Mouse (Mus musculus) myocyte (in vitro differentiated cells): Measurements from ENCODE around the gene Calml4. TPM values are rescaled to one million over a fixed set of nuclear protein-coding genes. Genes with fewer than 3 reads are reported as not detected.

Source experiments
- H3K27me3 ChIP-seq: one replicate; pipeline ENCODE4 v1.6.1; 2011; ENCODE audit not compliant: control insufficient read depth, insufficient read depth, insufficient read length
- H3K36me3 ChIP-seq: one replicate; pipeline ENCODE4 v1.6.1; 2011; ENCODE audit not compliant: control insufficient read depth, insufficient read depth
- H3K4me2 ChIP-seq: one replicate; pipeline ENCODE4 v1.6.1; 2011; ENCODE audit warnings: low read depth, control low read depth
- H3K4me3 ChIP-seq: one replicate; pipeline ENCODE4 v1.5.1; 2011; ENCODE audit warnings: mild to moderate bottlenecking, control low read depth, moderate library complexity
- H3K79me2 ChIP-seq: one replicate; pipeline ENCODE4 v1.6.1; 2011; ENCODE audit not compliant: control insufficient read depth, insufficient read depth
- H3ac ChIP-seq: one replicate; pipeline ENCODE4 v1.6.1; 2011; ENCODE audit not compliant: control insufficient read depth, insufficient read length
- CEBPB ChIP-seq: IDR thresholded peaks from 2 replicates; pipeline ENCODE4 v1.6.1; 2011; ENCODE audit warnings: mild to moderate bottlenecking, moderate library complexity; ENCODE audit not compliant: poor library complexity, insufficient read depth, severe bottlenecking
- E2F4 ChIP-seq: IDR thresholded peaks from one replicate; pipeline ENCODE4 v1.6.1; 2011; ENCODE audit warnings: mild to moderate bottlenecking, control low read depth, moderate library complexity; ENCODE audit not compliant: insufficient read depth
- MAX ChIP-seq: IDR thresholded peaks from one replicate; pipeline ENCODE4 v1.6.1; 2011; ENCODE audit warnings: low read depth, mild to moderate bottlenecking, control low read depth
- MYOD1 ChIP-seq, 3 experiments: IDR thresholded peaks; one replicate each; pipeline ENCODE4 v1.6.1; 2011; ENCODE audit warnings: control low read depth in 2 of 3, low read depth in 2 of 3, mild to moderate bottlenecking in 2 of 3, moderate library complexity in 1 of 3; ENCODE audit not compliant: insufficient read length in 2 of 3, control insufficient read depth in 1 of 3
- MYOG ChIP-seq, 3 experiments: IDR thresholded peaks; one replicate each; pipeline ENCODE4 v1.6.1; 2011; ENCODE audit warnings: control low read depth in 2 of 3, low read depth in 2 of 3, mild to moderate bottlenecking in 2 of 3; ENCODE audit not compliant: insufficient read length in 2 of 3, control insufficient read depth in 1 of 3, insufficient read depth in 1 of 3
- POLR2A ChIP-seq: IDR thresholded peaks from one replicate; pipeline ENCODE4 v1.6.1; 2011; ENCODE audit warnings: low read depth, mild to moderate bottlenecking, control low read depth, moderate library complexity; ENCODE audit not compliant: insufficient read length
- POLR2AphosphoS2 ChIP-seq: IDR thresholded peaks from one replicate; pipeline ENCODE4 v1.6.1; 2011; ENCODE audit warnings: low read depth, control low read depth; ENCODE audit not compliant: insufficient read length
- REST ChIP-seq: IDR thresholded peaks from one replicate; pipeline ENCODE4 v1.6.1; 2011; ENCODE audit warnings: mild to moderate bottlenecking, control low read depth, moderate library complexity; ENCODE audit not compliant: insufficient read depth, insufficient read length
- SRF ChIP-seq: IDR thresholded peaks from one replicate; pipeline ENCODE4 v1.6.1; 2011; ENCODE audit warnings: low read depth; ENCODE audit not compliant: control insufficient read depth, insufficient read length
- TCF12 ChIP-seq: IDR thresholded peaks from one replicate; pipeline ENCODE4 v1.6.1; 2011; ENCODE audit warnings: mild to moderate bottlenecking, control low read depth; ENCODE audit not compliant: poor library complexity, insufficient read depth, severe bottlenecking
- TCF3 ChIP-seq: IDR thresholded peaks from one replicate; pipeline ENCODE4 v1.6.1; 2011; ENCODE audit warnings: low read depth, control low read depth; ENCODE audit not compliant: insufficient read length
- USF1 ChIP-seq: IDR thresholded peaks from one replicate; pipeline ENCODE4 v1.6.1; 2011; ENCODE audit warnings: low read depth, mild to moderate bottlenecking, control low read depth, moderate library complexity
- polyA plus RNA-seq: library from polyadenylated mRNA; unstranded; fragments of >200 nt; fragmentation: generic; extraction: Trizol; gene quantifications from one replicate; pipeline ENCODE4 v1.2.1, GENCODE M21; 2012; ENCODE audit warnings: missing spikeins

Gene Calml4
- polyA plus RNA-seq, 1 experiment = 14.0 TPM

DNA sequence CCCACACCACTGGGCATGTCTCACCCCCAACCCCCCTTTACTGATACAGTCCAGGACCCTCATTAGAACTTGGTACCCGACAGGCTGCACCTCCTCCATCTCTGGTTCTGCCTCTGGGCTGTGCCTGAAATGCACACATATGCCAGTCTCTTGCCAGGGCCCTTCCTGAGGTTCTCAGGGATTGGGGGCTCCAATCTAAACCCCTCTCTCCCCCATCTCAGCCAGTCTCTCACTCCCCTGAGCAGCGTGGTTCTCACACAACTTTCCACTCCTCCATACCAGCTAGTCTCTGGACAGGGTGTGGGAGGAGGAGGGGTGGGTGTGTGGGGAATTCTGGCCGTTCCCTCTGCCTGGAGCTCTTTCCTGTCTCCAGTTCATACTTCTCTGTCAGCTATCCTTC is 20.3 kb upstream of the Calml4 start:
- H3K4me3 ChIP-seq = peak overlapping the region; percentile 35
- TF ChIP-seq POLR2A (no peak), USF1 (no peak), POLR2AphosphoS2 (no peak), MYOD1 (IDR thresholded peaks at IDR 0.05; ENCODE audit: control insufficient read depth in 1 of 3, insufficient read length in 2 of 3, low read depth in 2 of 3) (no peak), CEBPB (no peak), MAX (no peak), TCF3 (no peak), REST (no peak), SRF (no peak), TCF12 (no peak), E2F4 (no peak), MYOG (IDR thresholded peaks at IDR 0.05; ENCODE audit: control insufficient read depth in 1 of 3, insufficient read depth in 1 of 3, insufficient read length in 2 of 3, low read depth in 2 of 3) (no peak)
- H3K4me2 ChIP-seq = peak overlapping the region; percentile 73

GRCm38 (mm10) chr9:62838146-62838505 is 19.8 kb upstream of the Calml4 start:
- Histone ChIP-seq H3K4me3 (peak overlapping the region; percentile 35), H3ac (peak overlapping the region; percentile 76), H3K36me3 (no peaks in the 10 kb centered on the region), H3K27me3 (no peaks in the 10 kb centered on the region), H3K4me2 (peak overlapping the region; percentile 73), H3K79me2 (no peaks in the 10 kb centered on the region)
- no peak for TF ChIP-seq MYOG (IDR thresholded peaks at IDR 0.05; ENCODE audit: control insufficient read depth in 1 of 3, insufficient read depth in 1 of 3, insufficient read length in 2 of 3, low read depth in 2 of 3)
- no peak for TF ChIP-seq CEBPB
- TF ChIP-seq TCF3 = no peak
- no peak for TF ChIP-seq TCF12
- TF ChIP-seq REST = no peak
- no peak for TF ChIP-seq USF1
- no peak for TF ChIP-seq MAX
- TF ChIP-seq MYOD1 (IDR thresholded peaks at IDR 0.05; ENCODE audit: control insufficient read depth in 1 of 3, insufficient read length in 2 of 3, low read depth in 2 of 3) = no peak
- no peak for TF ChIP-seq POLR2AphosphoS2
- no peak for TF ChIP-seq POLR2A
- TF ChIP-seq E2F4 = no peak

More for the DNA sequence above, 20.3 kb upstream of the Calml4 start:
- no peaks in the 10 kb centered on the region for H3K27me3 ChIP-seq
- no peaks in the 10 kb centered on the region for H3K36me3 ChIP-seq
- H3ac ChIP-seq = no peak overlapping the region
- H3K79me2 ChIP-seq = no peaks in the 10 kb centered on the region

DNA sequence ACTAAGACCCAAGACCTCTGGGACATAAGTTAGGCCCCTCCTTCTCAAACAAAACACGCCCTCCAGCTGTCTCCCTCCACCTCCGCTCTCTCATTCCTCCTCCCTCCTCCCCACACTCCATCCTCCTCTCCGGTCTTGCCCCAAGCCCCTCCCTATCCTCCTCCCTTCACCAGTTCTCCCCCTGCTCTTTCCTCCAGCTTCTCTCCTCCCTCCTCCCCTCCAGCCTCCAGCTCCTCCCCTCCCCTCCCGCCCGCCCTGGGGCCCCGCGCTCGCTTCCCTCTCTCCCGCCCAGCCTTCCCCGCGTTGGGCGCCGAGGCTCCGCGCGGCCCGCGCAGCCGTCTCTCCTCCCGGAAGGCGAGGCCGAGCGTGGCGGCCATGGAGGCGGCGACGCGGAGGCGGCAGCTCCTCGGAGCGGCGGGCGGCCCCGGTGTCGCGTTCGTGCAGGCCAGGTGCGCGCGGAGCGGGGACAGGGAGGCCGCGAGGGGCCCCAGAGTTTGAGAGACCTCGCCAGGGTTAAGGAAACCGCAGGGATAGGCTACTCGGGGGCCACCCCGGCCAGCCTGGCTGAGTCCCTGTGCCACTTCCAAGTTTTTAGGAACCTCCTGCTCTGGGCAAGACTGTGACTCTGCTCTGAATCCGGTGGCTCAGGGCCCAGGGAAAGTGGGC is 19.2 kb upstream of the Calml4 start, which contains the start of gene Cln6:
Gene Cln6, plus strand, starts transcription at position 280 of the 666 bp plus-strand sequence.
- H3ac ChIP-seq = peak within 1 kb of the TSS; percentile 76
- H3K79me2 ChIP-seq = no peaks in the 10 kb centered on the region
- TF ChIP-seq TCF3 (no peak), MYOG (IDR thresholded peaks at IDR 0.05; ENCODE audit: control insufficient read depth in 1 of 3, insufficient read depth in 1 of 3, insufficient read length in 2 of 3, low read depth in 2 of 3) (peak in 1 of 3 experiments; percentile 58), MYOD1 (IDR thresholded peaks at IDR 0.05; ENCODE audit: control insufficient read depth in 1 of 3, insufficient read length in 2 of 3, low read depth in 2 of 3) (peak in 2 of 3 experiments; percentile 23 to 65), POLR2A (peak; percentile 67)
- peak within 1 kb of the TSS; percentile 35 for H3K4me3 ChIP-seq
- no peaks in the 10 kb centered on the region for H3K36me3 ChIP-seq
- H3K4me2 ChIP-seq = peak within 1 kb of the TSS; percentile 87
- no peaks in the 10 kb centered on the region for H3K27me3 ChIP-seq

DNA sequence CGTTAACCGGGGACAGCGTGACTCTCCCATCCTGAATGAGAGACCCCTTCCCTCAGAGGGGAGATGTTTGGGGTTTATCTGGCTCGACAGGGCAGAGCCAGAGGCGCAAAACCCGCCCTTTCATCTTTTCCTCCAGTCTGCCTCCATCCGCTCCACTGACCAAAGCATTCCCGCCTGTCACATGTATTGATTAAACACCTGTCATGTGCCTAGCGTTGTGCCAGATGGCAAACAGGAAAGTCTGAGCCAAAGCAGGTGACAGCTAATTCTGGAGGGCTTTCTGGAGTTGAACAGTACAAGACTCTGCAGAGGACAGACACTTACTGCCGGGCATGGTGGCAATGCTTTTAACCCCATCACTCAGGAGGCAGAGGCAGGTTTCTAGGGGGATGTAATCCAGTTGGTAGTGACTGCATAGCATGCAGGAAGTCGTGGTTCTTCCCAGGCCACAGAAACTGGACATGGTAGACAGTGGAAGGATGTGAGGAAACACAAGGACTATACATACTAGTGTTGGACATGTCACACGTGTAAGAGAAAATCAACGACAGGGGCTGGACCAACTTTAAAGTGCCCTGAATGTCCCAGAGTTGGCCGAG is 18.6 kb upstream of the Calml4 start:
- peak overlapping the region; percentile 87 for H3K4me2 ChIP-seq
- H3K79me2 ChIP-seq = no peaks in the 10 kb centered on the region
- peak overlapping the region; percentile 35 for H3K4me3 ChIP-seq
- TF ChIP-seq MYOG (IDR thresholded peaks at IDR 0.05; ENCODE audit: control insufficient read depth in 1 of 3, insufficient read depth in 1 of 3, insufficient read length in 2 of 3, low read depth in 2 of 3) (peak in 2 of 3 experiments; percentile 7 to 22), MYOD1 (IDR thresholded peaks at IDR 0.05; ENCODE audit: control insufficient read depth in 1 of 3, insufficient read length in 2 of 3, low read depth in 2 of 3) (peak in 1 of 3 experiments; percentile 46), E2F4 (no peak)
- no peaks in the 10 kb centered on the region for H3K27me3 ChIP-seq
- H3K36me3 ChIP-seq = no peaks in the 10 kb centered on the region
- peak overlapping the region; percentile 76 for H3ac ChIP-seq

DNA sequence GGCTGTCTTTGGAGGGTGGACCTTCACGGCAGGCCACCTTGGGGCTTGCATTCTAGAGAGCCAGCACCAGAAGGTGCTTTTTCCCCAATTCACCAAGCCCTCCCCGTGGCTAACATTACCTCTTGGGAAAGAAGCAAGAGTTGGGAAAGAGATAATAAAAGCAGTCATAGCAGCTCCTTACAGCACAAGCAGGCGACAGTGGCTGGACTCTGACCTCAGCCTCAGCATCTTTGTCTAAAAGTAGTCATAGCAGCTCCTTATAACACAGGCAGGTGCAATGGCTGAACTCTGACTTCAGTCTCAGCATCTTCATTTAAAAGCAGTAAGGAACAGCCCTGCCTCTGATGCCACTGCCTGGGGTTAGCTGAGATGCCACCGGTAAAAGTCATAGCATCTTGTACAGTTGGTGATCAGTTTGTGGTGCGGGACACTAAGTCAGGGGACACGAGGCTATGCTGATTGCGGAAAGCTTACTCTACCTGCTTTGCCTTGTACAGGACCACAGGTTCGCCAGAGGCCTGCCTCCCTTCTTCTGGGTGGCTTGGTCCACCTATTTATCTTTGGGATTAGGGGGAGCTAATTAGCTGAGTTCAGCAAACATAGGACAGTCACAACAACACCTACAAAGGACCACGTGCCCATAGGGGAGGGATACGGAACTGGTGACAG is 14.4 kb upstream of the Calml4 start:
- no peaks in the 10 kb centered on the region for H3K79me2 ChIP-seq
- TF ChIP-seq MAX (no peak), MYOD1 (IDR thresholded peaks at IDR 0.05; ENCODE audit: control insufficient read depth in 1 of 3, insufficient read length in 2 of 3, low read depth in 2 of 3) (no peak), TCF12 (no peak), POLR2AphosphoS2 (no peak), REST (no peak), POLR2A (no peak), E2F4 (no peak), CEBPB (no peak), SRF (no peak), MYOG (IDR thresholded peaks at IDR 0.05; ENCODE audit: control insufficient read depth in 1 of 3, insufficient read depth in 1 of 3, insufficient read length in 2 of 3, low read depth in 2 of 3) (no peak)
- no peak overlapping the region for H3K4me3 ChIP-seq
- no peaks in the 10 kb centered on the region for H3K27me3 ChIP-seq
- H3K4me2 ChIP-seq = no peak overlapping the region
- no peaks in the 10 kb centered on the region for H3K36me3 ChIP-seq
- H3ac ChIP-seq = no peak overlapping the region
